Mouse (Mus musculus): Measurements from ENCODE around the gene Tcf7l2.

Gene Tcf7l2

DNA sequence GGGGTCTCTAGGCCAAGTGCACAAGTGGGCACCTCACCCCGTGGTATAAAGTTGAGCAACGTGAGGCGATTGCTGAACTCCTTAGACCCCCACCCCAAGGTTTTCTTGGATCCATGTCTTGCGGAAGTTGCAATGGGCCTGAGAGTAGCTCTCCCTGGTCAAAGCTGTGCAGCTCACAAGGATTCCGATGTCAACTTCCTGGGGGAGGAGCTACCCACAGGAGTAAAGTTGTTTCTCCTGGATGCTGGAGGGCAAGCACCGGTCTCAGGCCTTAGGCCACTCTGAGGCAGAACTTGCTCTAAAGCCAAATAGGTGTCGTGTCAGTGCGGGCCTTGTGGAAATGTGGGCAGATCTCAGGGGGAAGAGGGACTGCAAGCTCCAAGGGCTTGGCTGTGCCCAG lies 12.2 kb upstream of the Tcf7l2 start:
- no peak for DNase-seq (ENCODE audit: low spot score)

DNA sequence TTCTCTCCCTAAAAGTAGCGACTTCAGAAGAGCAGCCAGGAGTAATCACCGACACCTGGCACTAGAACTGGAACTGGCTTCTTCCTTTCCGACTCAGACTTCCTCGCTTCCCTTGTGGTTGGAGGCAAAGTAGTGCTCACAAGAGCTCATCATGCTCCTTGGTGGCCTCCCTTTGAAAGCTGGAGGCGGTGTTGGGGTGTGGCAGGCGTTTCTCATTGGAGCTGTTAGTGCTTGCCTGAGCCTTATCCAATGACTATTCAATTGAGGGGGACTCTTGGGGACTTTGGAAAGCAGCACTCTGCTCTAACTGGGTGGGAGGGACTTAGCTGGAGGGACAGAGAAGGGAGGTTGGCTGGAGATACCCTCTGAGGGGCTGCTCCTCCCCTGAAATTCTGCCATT lies 9.1 kb upstream of the Tcf7l2 start:
- no peak for DNase-seq (ENCODE audit: low spot score)

GRCm38 (mm10) chr19:55732994-55733393 lies 8.6 kb upstream of the Tcf7l2 start:
- no peak for DNase-seq (ENCODE audit: low spot score)

DNA sequence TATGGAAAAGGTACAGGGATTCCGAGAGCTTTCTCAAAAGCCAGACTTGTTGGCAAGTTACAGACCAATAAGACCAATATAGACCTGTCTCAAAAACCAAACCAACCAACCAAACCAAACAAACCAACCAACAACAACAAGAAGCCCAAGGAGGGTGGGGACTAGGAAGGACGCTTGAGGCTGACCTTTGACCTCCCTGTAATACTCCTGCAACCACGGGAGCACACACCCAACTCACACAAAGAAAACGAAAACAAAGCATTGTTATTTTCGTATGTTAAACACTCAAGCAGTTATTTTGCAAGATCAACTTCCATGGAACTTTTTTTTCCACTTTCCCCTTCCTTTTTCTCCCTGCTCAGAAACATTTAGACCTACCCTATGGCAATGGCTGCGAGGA lies 5.6 kb upstream of the Tcf7l2 start:
- no peak for DNase-seq (ENCODE audit: low spot score)

DNA sequence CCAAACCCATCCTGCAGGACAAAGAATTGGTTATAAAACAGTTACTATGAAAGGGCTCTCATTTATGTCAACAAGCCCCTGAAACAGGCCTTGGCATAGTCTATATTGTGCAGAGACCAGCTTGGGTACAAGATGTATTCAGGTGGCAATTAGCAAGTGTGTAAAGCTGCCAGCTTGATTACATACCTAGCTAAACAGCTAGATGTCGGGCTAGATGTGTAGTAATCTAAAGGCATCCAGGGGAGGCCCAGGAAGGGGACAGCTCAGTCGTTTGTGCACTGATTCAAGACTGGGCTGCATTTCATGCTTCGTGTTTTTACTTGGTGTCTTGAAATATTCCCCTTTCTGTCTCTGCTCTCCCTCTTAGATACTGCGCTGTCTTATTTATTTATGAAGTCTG lies 1.9 kb upstream of the Tcf7l2 start:
- DNase-seq (ENCODE audit: low spot score): no peak

- DNase-seq (ENCODE audit: low spot score): no peak
These were observed 724 bp upstream of the Tcf7l2 start for GRCm38 (mm10) chr19:55740753-55741438.

DNA sequence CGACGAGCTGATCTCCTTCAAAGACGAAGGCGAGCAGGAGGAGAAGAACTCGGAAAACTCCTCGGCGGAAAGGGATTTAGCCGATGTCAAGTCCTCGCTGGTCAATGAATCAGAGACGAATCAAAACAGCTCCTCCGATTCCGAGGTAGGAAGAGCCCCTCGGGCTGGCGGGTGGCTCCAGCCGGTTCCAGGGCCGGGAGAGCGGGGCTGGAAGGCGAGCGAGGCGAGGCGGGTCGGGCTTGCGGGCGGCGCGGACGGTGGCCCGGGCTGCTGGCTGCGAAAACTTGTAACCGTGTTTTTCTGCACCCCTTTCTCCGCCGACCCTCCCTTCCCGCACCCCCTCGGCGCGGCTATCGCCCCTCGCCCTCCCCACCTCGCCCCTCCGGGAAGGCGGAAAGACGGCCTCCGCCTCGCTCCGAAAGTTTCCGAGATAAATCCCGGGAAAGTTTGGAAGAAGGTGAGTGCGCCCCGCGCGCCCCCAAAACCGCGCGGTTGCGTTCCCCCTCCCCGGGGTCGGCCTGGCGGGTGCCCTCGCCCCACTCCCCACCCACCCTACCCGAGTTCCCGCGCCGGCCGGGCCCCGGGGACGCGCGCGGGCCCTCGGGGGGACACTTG lies 873 bp downstream of the Tcf7l2 start:
- DNase-seq (ENCODE audit: low spot score): no peak

- no peak for DNase-seq (ENCODE audit: low spot score)
These were observed 1.5 kb downstream of the Tcf7l2 start for GRCm38 (mm10) chr19:55743001-55743556.

DNA sequence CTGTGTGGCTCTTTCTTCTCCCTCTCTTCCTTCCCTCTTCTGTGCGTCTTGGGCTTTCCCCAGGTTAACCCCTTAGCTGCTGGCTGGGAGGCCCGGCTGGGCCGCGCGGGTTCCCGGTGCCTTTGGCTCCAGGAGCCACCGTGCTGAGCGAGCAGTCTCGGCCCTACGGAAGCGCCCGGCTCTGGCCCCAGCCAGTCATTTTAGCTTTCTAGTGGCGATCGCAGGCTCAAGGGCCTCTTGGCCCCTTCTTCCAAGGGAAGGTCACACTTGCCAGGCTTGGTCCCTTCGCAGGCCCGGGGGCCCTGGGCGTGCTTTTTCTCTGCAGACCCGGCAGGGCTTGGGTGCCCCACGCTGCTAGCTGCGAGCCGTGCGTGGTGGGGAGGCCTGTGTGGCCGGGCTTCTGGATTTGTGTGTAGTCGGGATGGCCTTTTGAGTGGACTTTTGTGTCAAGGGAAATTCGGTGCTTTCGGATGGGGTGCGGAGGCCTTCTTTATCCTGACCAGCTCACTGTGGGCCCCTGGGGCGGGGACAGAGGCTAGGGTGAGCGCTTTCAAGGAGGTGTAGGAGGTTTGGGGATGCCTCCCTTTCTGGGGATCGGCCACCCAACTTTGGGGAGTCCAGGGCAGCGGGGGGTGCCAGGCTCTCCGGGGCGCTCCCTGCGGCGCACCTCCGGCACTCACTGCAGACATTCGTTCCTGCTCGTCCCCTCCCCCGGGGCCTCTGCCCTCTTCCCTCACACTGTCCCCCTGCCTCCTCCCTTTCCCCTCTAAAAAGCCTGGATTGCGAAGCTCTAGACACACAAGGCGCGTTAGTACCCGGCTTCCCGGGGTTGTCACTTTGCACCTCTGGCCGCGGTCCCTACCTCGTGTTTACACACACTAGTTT lies 2.2 kb downstream of the Tcf7l2 start:
- DNase-seq (ENCODE audit: low spot score): peak; percentile 42

DNA sequence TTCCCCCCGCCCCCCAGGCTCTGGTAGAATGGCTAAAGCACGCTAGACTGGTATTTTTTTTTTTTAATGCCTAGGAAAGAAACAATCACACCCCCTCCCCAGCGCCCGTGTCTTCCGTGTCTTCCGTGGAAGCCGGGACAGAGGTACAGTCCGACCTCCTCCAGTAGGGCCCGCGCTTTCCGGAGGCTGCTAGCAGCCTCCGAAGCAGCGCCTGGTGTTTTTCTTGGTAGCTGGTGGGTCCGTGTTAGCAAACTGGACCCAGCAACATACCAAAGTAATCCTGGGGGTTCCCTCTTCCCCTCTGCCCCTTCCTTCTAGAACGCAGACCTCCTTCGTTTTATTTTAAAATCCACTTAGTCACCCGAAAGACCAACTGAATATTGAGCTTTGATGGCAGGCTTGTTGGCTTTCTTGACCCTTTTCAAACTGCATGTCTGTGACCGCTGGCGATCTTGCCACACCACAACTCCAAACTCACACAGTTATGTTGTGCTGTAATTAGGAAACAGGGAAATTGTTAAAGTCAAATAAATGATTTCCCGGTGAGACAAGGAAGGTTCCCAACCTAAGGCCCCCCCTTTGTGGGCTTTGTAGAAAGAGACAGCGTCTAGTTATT lies 3.1 kb downstream of the Tcf7l2 start:
- no peak for DNase-seq (ENCODE audit: low spot score)

DNA sequence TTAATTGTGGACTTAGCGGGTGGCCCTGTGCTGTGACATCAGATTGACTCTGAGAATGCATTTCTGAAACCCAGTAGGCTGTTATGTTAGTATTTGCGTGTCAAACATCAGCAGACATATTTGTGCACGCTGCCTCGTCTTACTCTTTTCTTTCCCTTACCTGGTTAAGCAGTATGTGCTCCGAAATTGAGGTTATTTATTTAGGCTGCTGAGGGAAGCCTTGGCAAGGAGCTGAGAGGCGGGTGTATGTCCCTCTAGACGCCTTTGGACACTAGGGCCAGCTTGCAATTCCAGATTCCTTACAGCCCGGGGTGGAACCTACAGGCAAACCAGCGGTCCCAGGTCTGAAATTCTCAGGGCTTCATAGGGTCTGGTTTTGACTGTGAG lies 3.6 kb downstream of the Tcf7l2 start:
- no peak for DNase-seq (ENCODE audit: low spot score)

- DNase-seq (ENCODE audit: low spot score): no peak
These were observed 4.6 kb downstream of the Tcf7l2 start for GRCm38 (mm10) chr19:55746241-55746640.

DNA sequence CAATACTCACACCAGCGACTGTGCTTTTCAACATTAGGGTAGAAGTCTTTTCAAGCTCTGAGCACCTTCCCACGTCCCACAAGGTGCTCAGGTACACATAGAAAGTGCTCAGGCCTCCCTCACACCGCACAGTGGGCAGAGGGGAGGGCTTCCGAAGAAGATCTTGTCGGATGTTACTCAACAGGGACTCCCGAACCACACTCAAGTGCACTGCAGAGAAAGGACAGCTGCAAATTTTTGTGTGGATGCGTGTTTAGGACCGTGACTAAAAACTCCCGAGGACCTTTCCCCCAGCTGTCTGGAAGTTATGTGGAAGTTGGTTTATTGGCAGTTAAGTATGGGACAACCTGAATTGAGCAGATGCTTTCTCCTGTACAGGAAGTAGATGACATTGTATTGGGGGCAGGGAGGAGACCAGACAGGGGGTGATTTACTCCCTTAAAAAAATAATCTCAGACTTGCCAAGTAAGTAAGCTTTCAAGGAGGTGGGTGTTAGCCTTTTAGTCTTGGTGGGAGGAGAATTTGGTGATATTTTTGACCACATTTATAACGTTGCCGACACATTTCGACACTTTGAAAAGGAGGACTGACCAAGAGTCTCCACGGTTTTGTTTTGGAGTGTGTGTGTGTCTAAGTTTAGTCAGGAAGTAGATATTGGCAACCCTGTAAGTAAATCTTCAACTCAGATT lies 5.8 kb downstream of the Tcf7l2 start:
- DNase-seq (ENCODE audit: low spot score): no peak

- no peak for DNase-seq (ENCODE audit: low spot score)
These were observed 6.3 kb downstream of the Tcf7l2 start for GRCm38 (mm10) chr19:55747926-55748291.

DNA sequence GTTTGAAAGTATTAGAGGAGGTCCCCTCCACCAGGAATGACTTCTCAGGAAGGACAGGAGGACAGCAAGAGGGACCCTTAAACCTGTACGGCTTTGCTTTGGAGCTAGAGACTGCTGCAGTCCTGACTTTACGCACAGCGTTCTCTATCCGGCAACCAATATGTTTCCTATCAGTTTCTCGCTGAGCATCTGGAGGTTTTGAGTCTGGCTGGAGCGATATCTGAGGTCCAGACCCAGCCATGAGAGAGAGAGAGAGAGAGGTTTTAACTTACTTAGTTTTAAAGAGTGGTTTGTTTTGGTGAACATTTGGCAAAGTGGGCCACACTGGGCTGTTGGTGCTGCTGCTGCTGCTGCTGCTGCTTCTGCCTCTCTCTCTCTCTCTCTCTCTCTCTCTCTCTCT lies 7.2 kb downstream of the Tcf7l2 start:
- DNase-seq (ENCODE audit: low spot score): no peak

GRCm38 (mm10) chr19:55749532-55749931 lies 7.9 kb downstream of the Tcf7l2 start:
- no peak for DNase-seq (ENCODE audit: low spot score)

DNA sequence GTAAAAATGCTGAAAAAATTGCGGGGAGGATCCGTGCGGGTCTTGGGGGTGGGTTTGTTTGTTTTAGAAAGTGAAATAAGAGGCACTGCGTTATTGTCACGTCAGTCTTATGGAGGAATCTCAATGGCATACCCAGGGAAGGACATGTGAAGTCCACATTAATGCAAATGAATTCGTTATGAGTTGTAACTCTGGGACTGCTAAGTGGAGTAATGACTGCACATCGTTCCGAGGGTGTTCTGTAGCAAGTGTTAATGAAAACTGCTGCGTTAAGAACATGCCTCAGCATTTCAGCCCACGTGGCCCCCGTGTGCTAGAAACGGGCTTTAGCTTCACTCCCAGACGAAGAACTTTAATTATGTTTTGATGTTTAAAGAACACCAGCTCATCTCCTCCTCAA lies 8.4 kb downstream of the Tcf7l2 start:
- no peak for DNase-seq (ENCODE audit: low spot score)

GRCm38 (mm10) chr19:55750465-55750864 lies 8.8 kb downstream of the Tcf7l2 start:
- no peak for DNase-seq (ENCODE audit: low spot score)

DNA sequence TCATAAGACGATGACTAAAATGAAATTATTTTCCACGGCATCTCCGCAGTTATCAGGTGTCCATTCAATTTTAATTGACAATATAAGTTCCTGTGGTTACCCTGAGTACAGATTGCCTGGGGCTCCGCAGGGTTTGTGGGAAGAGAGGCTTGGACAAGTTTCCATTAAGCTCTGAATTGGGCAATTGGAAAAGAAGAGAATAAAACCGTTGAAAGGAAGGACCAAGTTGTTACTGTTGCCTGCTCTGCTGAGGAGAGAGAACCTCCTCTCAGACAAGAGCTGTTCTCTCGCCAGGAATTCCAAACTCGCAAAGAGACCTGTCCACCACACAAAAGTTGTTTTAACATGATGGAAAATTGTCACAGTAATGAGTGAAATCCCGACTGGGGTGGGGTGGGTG lies 11.2 kb downstream of the Tcf7l2 start:
- DNase-seq (ENCODE audit: low spot score): no peak

DNA sequence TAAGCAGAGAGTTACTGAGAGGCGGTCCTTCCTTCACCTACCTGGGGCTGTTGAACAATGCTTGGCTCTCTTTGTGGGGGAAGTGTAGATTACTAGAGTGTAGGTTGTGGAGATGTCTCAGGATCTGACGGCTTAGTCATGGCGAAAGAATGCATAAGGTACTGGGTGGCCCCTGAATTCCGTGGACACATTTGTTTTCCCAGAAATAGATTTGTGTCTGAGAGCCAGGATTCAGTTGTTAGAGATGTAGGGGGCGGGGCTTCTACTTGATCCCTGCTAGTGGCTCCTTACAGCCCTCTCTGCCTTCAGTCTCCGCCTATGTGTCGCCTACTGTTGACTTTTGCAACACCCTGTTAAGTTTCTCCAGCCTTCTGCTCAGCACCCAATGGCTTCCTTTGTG lies 12.7 kb downstream of the Tcf7l2 start:
- DNase-seq (ENCODE audit: low spot score): no peak

DNA sequence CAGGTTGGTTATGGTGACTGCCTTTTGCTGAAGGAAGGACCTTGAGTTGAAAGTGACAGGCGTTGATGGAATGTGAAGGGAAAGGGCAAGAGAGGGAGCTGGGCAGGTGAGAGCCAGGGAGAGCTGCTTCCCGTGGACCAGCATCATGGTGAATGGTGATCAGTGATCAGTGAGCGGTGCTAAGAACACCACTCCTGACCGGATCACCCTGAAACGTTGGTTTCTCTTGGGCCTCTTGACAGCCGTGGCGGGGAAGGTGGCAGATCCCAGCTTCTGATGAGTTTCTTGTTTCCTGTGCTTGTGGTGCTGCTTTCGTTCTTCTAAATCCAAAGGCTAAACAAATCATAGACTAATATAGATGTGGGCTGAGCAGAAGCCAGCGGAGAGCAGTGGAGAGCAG lies 13.8 kb downstream of the Tcf7l2 start:
- no peak for DNase-seq (ENCODE audit: low spot score)

DNA sequence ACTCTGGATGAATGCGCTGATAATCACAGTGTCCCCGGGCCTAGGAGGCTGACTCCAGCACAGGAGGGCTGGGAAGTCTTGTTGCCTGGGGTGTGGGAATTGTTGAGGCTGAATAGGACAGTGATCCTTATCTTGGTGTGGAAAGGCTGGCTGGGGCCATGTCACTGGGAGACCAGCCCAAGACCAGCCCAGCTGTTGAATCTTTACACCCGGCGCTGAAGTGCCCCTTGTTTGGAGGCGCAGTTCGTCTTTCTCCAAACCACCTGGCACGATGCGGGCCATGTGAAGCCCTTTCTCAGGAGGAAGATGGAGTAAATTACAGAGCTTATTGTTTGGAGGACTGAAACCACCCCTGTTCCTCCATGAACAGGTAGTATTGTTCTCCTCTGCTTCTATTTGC lies 15.1 kb downstream of the Tcf7l2 start:
- DNase-seq (ENCODE audit: low spot score): no peak
